Mouse (Mus musculus): ENCODE measurements around the gene Mgat4b. TPM values are rescaled to one million over a fixed set of nuclear protein-coding genes. Genes with fewer than 3 reads are reported as not detected.
A peak's percentile ranks its signal among the peaks of the same experiment; 100 is the strongest.

Mgat4b gene
- polyA plus RNA-seq, 1 experiment from 2014 or later: 11.9 TPM

- Histone ChIP-seq H3K27me3 (ENCODE audit: insufficient read depth, low read length) (no peaks in the 10 kb centered on the region), H3K4me2 (replicated peaks; ENCODE audit: low read depth, low read length) (no peak overlapping the region), H3K36me3 (ENCODE audit: insufficient read depth, low read length) (peaks cover 28% of the 10 kb centered on the region), H3K27ac (ENCODE audit: low read length) (no peak overlapping the region), H3K4me1 (ENCODE audit: insufficient read depth, low read length) (peaks cover 48% of the 10 kb centered on the region), H3K9me3 (ENCODE audit: low read length) (no peaks in the 10 kb centered on the region), H3K4me3 (ENCODE audit: low read length) (no peak overlapping the region), H3K9ac (replicated peaks; ENCODE audit: low read length) (peak overlapping the region; percentile 51; the same call in 1 of the 2 replicates)
- WGBS: 40% methylated on average over 7 of the region's 7 CpGs
- ATAC-seq (ENCODE audit: low FRiP score, low TSS enrichment): no peak
Measured at GRCm38 (mm10) chr11:50229252-50229910, 18.7 kb downstream of the Mgat4b start.

- no peak overlapping the region; the same call in 1 of the 2 replicates for H3K9ac ChIP-seq (replicated peaks; ENCODE audit: low read length)
- H3K27me3 ChIP-seq (ENCODE audit: insufficient read depth, low read length): no peaks in the 10 kb centered on the region
- peaks cover 48% of the 10 kb centered on the region for H3K4me1 ChIP-seq (ENCODE audit: insufficient read depth, low read length)
- WGBS: 32% methylated on average over 45 of the region's 45 CpGs
- ATAC-seq (ENCODE audit: low FRiP score, low TSS enrichment): peak; percentile 35; the same call in 1 of the 2 replicates
- H3K4me2 ChIP-seq (replicated peaks; ENCODE audit: low read depth, low read length): peak overlapping the region; percentile 56
- no peak overlapping the region for H3K27ac ChIP-seq (ENCODE audit: low read length)
- H3K9me3 ChIP-seq (ENCODE audit: low read length): no peaks in the 10 kb centered on the region
- peak overlapping the region; percentile 30 for H3K4me3 ChIP-seq (ENCODE audit: low read length)
- H3K36me3 ChIP-seq (ENCODE audit: insufficient read depth, low read length): peaks cover 36% of the 10 kb centered on the region
Measured at GRCm38 (mm10) chr11:50230481-50231304, 20.0 kb downstream of the Mgat4b start.

DNA sequence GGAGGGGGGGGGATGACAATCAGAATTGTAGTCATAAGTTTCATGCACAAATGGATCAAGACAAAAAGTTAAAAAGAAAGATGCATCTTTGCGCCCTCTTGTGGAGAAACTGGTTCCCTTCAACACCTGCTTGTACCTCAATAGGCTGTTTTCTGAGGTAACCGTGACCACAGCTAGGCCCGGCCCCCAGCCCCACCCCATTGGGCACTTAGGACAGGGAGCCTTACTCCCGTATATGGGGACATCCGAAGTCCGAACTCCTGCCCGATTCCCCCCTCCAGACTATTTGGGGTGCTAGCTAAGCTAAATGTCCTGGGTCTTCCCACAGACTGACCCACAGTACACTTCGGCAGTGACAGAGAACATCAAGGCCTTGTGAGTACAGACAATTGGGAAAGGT is 20.7 kb downstream of the Mgat4b start:
- peaks cover 47% of the 10 kb centered on the region for H3K4me1 ChIP-seq (ENCODE audit: insufficient read depth, low read length)

GRCm38 (mm10) chr11:50233022-50233421 is 22.3 kb downstream of the Mgat4b start:
- no peaks in the 10 kb centered on the region for H3K9me3 ChIP-seq (ENCODE audit: low read length)
- 0 out of 2 replicates have a peak, but pooled peaks cover 4% of the 10 kb centered on the region for H3K27me3 ChIP-seq (ENCODE audit: insufficient read depth, low read length)
- 90% methylated on average over 13 of the region's 13 CpGs for WGBS
- H3K9ac ChIP-seq (replicated peaks; ENCODE audit: low read length): no peak overlapping the region
- H3K4me1 ChIP-seq (ENCODE audit: insufficient read depth, low read length): peaks cover 39% of the 10 kb centered on the region
- ATAC-seq (ENCODE audit: low FRiP score, low TSS enrichment): no peak
- peaks cover 36% of the 10 kb centered on the region for H3K36me3 ChIP-seq (ENCODE audit: insufficient read depth, low read length)
- no peak overlapping the region for H3K4me2 ChIP-seq (replicated peaks; ENCODE audit: low read depth, low read length)
- no peak overlapping the region for H3K4me3 ChIP-seq (ENCODE audit: low read length)
- no peak overlapping the region for H3K27ac ChIP-seq (ENCODE audit: low read length)

More for the DNA sequence above, 20.7 kb downstream of the Mgat4b start:
- H3K4me3 ChIP-seq (ENCODE audit: low read length): no peak overlapping the region
- H3K4me2 ChIP-seq (replicated peaks; ENCODE audit: low read depth, low read length): peak overlapping the region; percentile 56
- no peak overlapping the region for H3K27ac ChIP-seq (ENCODE audit: low read length)
- no peaks in the 10 kb centered on the region for H3K9me3 ChIP-seq (ENCODE audit: low read length)
- H3K9ac ChIP-seq (replicated peaks; ENCODE audit: low read length): no peak overlapping the region
- peaks cover 36% of the 10 kb centered on the region for H3K36me3 ChIP-seq (ENCODE audit: insufficient read depth, low read length)
- no peak for ATAC-seq (ENCODE audit: low FRiP score, low TSS enrichment)
- 24% methylated on average over 8 of the region's 8 CpGs for WGBS
- H3K27me3 ChIP-seq (ENCODE audit: insufficient read depth, low read length): no peaks in the 10 kb centered on the region

GRCm38 (mm10) chr11:50233993-50234392 is 23.3 kb downstream of the Mgat4b start:
- Histone ChIP-seq H3K4me1 (ENCODE audit: insufficient read depth, low read length) (peaks cover 31% of the 10 kb centered on the region), H3K4me2 (replicated peaks; ENCODE audit: low read depth, low read length) (no peak overlapping the region), H3K27ac (ENCODE audit: low read length) (no peak overlapping the region), H3K9ac (replicated peaks; ENCODE audit: low read length) (no peak overlapping the region), H3K36me3 (ENCODE audit: insufficient read depth, low read length) (peaks cover 36% of the 10 kb centered on the region), H3K4me3 (ENCODE audit: low read length) (no peak overlapping the region), H3K27me3 (ENCODE audit: insufficient read depth, low read length) (peaks cover 14% of the 10 kb centered on the region; the same call in 1 of the 2 replicates), H3K9me3 (ENCODE audit: low read length) (no peaks in the 10 kb centered on the region)
- WGBS: 84% methylated on average over 11 of the region's 11 CpGs
- ATAC-seq (ENCODE audit: low FRiP score, low TSS enrichment): no peak

- no peak overlapping the region for H3K4me3 ChIP-seq (ENCODE audit: low read length)
- no peak for ATAC-seq (ENCODE audit: low FRiP score, low TSS enrichment)
- peaks cover 36% of the 10 kb centered on the region for H3K36me3 ChIP-seq (ENCODE audit: insufficient read depth, low read length)
- no peak overlapping the region for H3K9ac ChIP-seq (replicated peaks; ENCODE audit: low read length)
- H3K4me2 ChIP-seq (replicated peaks; ENCODE audit: low read depth, low read length): no peak overlapping the region
- H3K9me3 ChIP-seq (ENCODE audit: low read length): no peaks in the 10 kb centered on the region
- peaks cover 25% of the 10 kb centered on the region for H3K4me1 ChIP-seq (ENCODE audit: insufficient read depth, low read length)
- peaks cover 14% of the 10 kb centered on the region; the same call in 1 of the 2 replicates for H3K27me3 ChIP-seq (ENCODE audit: insufficient read depth, low read length)
- no peak overlapping the region for H3K27ac ChIP-seq (ENCODE audit: low read length)
- WGBS: 92% methylated on average over 19 of the region's 25 CpGs
Measured at GRCm38 (mm10) chr11:50234606-50235005, 23.9 kb downstream of the Mgat4b start.

DNA sequence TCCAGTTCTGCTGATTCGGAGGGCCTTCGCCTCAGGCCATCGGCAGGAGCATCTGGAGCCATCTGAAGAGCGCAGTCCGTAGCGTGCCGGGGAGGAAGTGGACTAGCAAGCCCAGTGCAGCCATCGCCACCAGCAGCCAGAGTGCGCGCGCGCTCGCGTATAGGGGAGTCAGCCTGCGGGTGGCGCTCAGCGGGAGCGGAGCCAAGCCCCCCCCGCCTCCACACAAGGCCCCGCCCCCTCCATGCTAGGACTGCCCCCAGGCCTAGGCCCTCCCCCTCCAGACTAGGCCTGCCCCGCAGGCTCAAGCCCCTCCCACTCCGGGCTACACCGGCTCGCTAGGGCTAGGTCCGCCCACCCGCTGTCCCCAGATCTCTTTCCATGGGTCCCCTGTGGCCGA is 25.8 kb downstream of the Mgat4b start:
- peak overlapping the region; percentile 96 for H3K4me2 ChIP-seq (replicated peaks; ENCODE audit: low read depth, low read length)
- H3K9ac ChIP-seq (replicated peaks; ENCODE audit: low read length): peak overlapping the region; percentile 71
- H3K4me1 ChIP-seq (ENCODE audit: insufficient read depth, low read length): peaks cover 14% of the 10 kb centered on the region; the same call in 1 of the 2 replicates
- H3K9me3 ChIP-seq (ENCODE audit: low read length): no peaks in the 10 kb centered on the region
- no peak overlapping the region for H3K27ac ChIP-seq (ENCODE audit: low read length)
- WGBS: under 1% methylated on average over 24 of the region's 27 CpGs
- H3K4me3 ChIP-seq (ENCODE audit: low read length): peak overlapping the region; percentile 65
- peaks cover 14% of the 10 kb centered on the region; the same call in 1 of the 2 replicates for H3K27me3 ChIP-seq (ENCODE audit: insufficient read depth, low read length)
- H3K36me3 ChIP-seq (ENCODE audit: insufficient read depth, low read length): peaks cover 35% of the 10 kb centered on the region
- peak; percentile 93 for ATAC-seq (ENCODE audit: low FRiP score, low TSS enrichment)

DNA sequence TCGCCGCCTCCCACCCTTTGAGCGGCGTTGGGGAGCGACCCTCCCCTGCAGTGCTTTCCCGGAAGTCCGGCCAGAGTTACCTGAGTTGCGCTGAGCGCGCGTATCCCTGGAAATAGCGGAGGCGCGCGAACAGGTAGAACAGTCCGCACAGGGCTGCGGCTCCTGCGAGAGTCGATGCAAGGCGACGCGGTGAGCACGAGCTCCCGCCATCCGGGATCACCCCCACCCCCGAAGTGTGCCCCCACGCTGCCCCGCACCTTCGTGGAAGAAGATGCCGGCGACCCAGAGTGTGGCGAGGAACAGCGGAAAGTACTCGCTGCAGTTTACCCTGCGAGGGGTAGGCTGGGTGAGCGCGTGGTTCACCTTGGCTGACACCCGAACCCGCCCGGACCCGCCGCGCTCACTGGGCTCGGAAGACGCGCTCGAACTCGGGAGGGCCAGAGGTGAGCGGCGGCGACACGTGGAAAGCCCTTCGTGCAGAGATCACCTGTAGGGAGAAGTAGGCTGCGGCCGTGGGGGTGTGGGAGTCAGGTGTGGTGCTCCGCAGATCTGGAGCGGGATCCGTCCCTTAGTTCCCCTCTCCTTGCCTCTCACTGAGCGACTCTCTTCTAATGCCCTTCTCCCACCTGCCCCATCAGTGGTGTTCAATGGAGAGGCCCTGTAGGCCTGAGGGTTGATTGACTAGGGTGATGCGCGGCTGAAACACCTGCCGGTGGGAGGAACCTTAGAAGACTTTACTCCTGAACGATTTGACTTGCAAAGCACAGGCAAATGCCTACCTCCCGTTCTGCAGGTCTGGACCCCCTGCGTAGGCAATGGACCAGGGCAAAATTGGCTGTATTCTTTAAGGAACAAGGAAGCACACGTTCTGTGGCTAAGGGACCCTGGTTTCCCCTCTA is 26.5 kb downstream of the Mgat4b start:
- H3K36me3 ChIP-seq (ENCODE audit: insufficient read depth, low read length): peaks cover 30% of the 10 kb centered on the region
- H3K9me3 ChIP-seq (ENCODE audit: low read length): no peaks in the 10 kb centered on the region
- WGBS: 1% methylated on average over 66 of the region's 66 CpGs

DNA sequence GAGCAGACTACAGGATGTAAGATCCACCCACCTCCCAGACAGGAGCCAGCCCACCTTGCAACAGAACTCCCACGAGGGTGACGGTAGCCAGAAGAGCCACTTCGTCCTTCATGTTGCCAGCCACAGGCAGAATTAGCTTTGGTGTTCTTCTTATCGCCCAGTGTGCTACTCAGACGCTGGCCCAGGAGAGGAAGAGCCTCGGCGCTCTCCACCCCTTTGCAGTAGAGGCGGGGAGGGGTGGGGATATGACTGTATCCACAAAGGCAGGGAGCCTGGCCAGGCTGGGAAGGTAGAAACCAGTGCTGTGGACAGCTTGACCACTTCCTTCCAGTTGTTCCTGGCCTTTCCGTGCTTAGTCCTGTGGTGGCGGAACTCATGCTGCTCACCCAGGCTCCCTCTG is 27.6 kb downstream of the Mgat4b start, which contains the start of gene Ltc4s:
Ltc4s (minus strand) TSS at position 293 of the 400 bp plus-strand sequence.
- Histone ChIP-seq H3K27me3 (ENCODE audit: insufficient read depth, low read length) (peaks cover 14% of the 10 kb centered on the region; the same call in 1 of the 2 replicates), H3K4me3 (ENCODE audit: low read length) (peak within 1 kb of the TSS; percentile 65), H3K9ac (replicated peaks; ENCODE audit: low read length) (peak within 1 kb of the TSS; percentile 71; the same call in 1 of the 2 replicates), H3K27ac (ENCODE audit: low read length) (no peak within 1 kb of the TSS), H3K4me2 (replicated peaks; ENCODE audit: low read depth, low read length) (peak within 1 kb of the TSS; percentile 96), H3K4me1 (ENCODE audit: insufficient read depth, low read length) (peaks cover 14% of the 10 kb centered on the region; the same call in 1 of the 2 replicates), H3K36me3 (ENCODE audit: insufficient read depth, low read length) (peaks cover 18% of the 10 kb centered on the region), H3K9me3 (ENCODE audit: low read length) (no peaks in the 10 kb centered on the region)
- 50% methylated on average over 10 of the region's 10 CpGs for WGBS
- ATAC-seq (ENCODE audit: low FRiP score, low TSS enrichment): no peak

More for the DNA sequence above, 26.5 kb downstream of the Mgat4b start:
- H3K27me3 ChIP-seq (ENCODE audit: insufficient read depth, low read length): peaks cover 14% of the 10 kb centered on the region; the same call in 1 of the 2 replicates
- peak overlapping the region; percentile 65 for H3K4me3 ChIP-seq (ENCODE audit: low read length)
- peak; percentile 32 for ATAC-seq (ENCODE audit: low FRiP score, low TSS enrichment)
- H3K27ac ChIP-seq (ENCODE audit: low read length): no peak overlapping the region
- peak overlapping the region; percentile 96 for H3K4me2 ChIP-seq (replicated peaks; ENCODE audit: low read depth, low read length)
- H3K9ac ChIP-seq (replicated peaks; ENCODE audit: low read length): peak overlapping the region; percentile 71
- H3K4me1 ChIP-seq (ENCODE audit: insufficient read depth, low read length): peaks cover 14% of the 10 kb centered on the region; the same call in 1 of the 2 replicates
